Mouse (Mus musculus) liver, embryonic 11.5 days (tissue): ENCODE results near the gene Ttll1. TPM values are rescaled to one million over a fixed set of nuclear protein-coding genes. Genes with fewer than 3 reads are reported as not detected.
"Not testable (repeated sequence)": the region's sequence is repeated elsewhere in the genome, so short reads cannot be mapped to it uniquely, and the experiment has no call there.

ENCODE experiments used
- ATAC-seq: fragments of 200-750 bp; cut with Nextera tagmentation; replicated peaks from 2 replicates; pipeline ENCODE4 v1.8.0; 2017; ENCODE audit warnings: moderate number of reproducible peaks, mild to moderate bottlenecking, moderate TSS enrichment, moderate library complexity; ENCODE audit not compliant: low FRiP score
- DNase-seq: peaks from one replicate; pipeline ENCODE4 v3.0.0-alpha.2; 2017; ENCODE audit warnings: low spot score
- H3K27ac ChIP-seq: fragments of 300-500 bp; sonication (generic); 2 replicates; pipeline ENCODE4 v1.5.1; 2014; ENCODE audit warnings: mild to moderate bottlenecking, low read depth, low read length, control low read depth
- H3K27me3 ChIP-seq: fragments of 300-500 bp; sonication (generic); replicated peaks from 2 replicates; pipeline ENCODE4 v1.6.1; 2014; ENCODE audit warnings: low read length, mixed read lengths; ENCODE audit not compliant: control insufficient read depth, insufficient read depth
- H3K36me3 ChIP-seq: fragments of 300-500 bp; sonication (generic); 2 replicates; pipeline ENCODE4 v1.6.1; 2014; ENCODE audit warnings: mild to moderate bottlenecking, low read length, moderate library complexity, mixed read lengths; ENCODE audit not compliant: control insufficient read depth, insufficient read depth
- H3K4me1 ChIP-seq: fragments of 300-500 bp; sonication (generic); replicated peaks from 2 replicates; pipeline ENCODE4 v1.6.1; 2014; ENCODE audit warnings: low read length, mixed read lengths; ENCODE audit not compliant: control insufficient read depth, insufficient read depth
- H3K4me2 ChIP-seq: fragments of 300-500 bp; sonication (generic); 2 replicates; pipeline ENCODE4 v1.6.1; 2014; ENCODE audit warnings: mild to moderate bottlenecking, control low read depth, moderate library complexity
- H3K4me3 ChIP-seq: fragments of 300-500 bp; sonication (generic); 2 replicates; pipeline ENCODE4 v1.5.1; 2014; ENCODE audit warnings: low read depth, low read length, control low read depth
- H3K9ac ChIP-seq: fragments of 300-500 bp; sonication (generic); 2 replicates; pipeline ENCODE4 v1.6.1; 2014; ENCODE audit warnings: low read depth, low read length, control low read depth
- H3K9me3 ChIP-seq: fragments of 300-500 bp; sonication (generic); 2 replicates; pipeline ENCODE4 v1.6.1; 2016; ENCODE audit warnings: low read length, inconsistent platforms, mixed read lengths; ENCODE audit not compliant: control insufficient read depth
- WGBS: fragments of 180-500 bp; shearing (Covaris S2); extraction: QIAGEN DNeasy Blood & Tissue Kit; methylation state at CpG from one replicate; pipeline ENCODE4 v1.1.7; 2014; 5-methylcytosine and 5-hydroxymethylcytosine counted together
- polyA plus RNA-seq: library from polyadenylated mRNA; unstranded; fragments of >200 nt; fragmentation: Nextera tagmentation; extraction: Ambion mirVana; gene quantifications from 2 replicates; pipeline ENCODE4 v1.2.1, GENCODE M21; 2014

The Ttll1 gene
- polyA plus RNA-seq, 1 experiment from 2014 or later = 14.5 TPM

- Histone ChIP-seq H3K27me3 (no peaks in the 10 kb centered on the region), H3K4me2 (no peak overlapping the region), H3K36me3 (no peaks in the 10 kb centered on the region), H3K4me1 (0 out of 2 replicates have a peak, but pooled peaks cover 3% of the 10 kb centered on the region), H3K27ac (no peak overlapping the region), H3K9me3 (no peaks in the 10 kb centered on the region), H3K4me3 (no peak overlapping the region), H3K9ac (no peak overlapping the region)
- DNase-seq (no peak), ATAC-seq (no peak)
- 64% methylated on average over 5 of the region's 5 CpGs for WGBS
These were observed 4.3 kb upstream of the Ttll1 start for GRCm38 (mm10) chr15:83515018-83515417.

DNA sequence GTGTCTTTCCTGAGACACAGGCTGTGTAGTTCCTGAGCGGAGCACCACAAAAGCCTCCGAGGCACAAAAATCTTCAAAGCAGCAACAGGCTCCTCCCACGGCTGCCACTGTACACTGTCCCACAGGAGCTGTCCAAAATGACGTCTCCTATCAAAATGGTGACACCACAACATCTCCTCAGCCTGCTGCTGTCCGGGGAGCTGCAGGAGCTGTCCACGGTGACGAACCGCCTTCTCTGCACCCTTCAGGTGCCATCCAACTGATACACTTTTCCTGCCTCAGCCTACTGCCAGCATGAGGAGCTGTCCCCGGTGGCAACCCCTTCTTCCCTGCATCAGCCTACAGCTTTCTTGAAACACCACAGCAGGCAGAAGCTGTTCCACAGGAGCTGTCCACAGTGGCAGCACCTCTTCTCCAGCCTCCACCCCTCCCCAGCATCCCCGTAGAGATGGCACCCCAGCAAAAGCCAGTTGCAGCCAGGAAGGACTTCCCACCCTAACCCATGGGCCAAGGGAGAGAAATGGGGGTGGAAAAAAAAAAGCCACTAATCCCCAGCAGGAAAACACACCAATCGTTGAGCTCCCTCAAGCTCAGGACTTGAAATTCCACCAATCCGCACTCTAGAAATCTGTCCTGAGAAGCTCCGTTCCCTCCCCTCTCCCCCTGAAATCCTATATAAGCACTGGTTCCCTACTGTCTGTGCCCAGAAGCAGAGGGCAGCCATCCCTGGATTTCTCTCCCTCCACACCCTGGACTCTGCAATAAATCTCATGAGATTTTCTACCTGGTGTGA, 2.0 kb upstream of the Ttll1 start:
- H3K9ac ChIP-seq = no peak overlapping the region
- no peak overlapping the region for H3K27ac ChIP-seq
- no peaks in the 10 kb centered on the region for H3K9me3 ChIP-seq
- WGBS = 55% methylated on average over 13 of the region's 13 CpGs
- H3K4me2 ChIP-seq = no peak overlapping the region
- DNase-seq (no peak), ATAC-seq (no peak)
- no peak overlapping the region for H3K4me3 ChIP-seq
- no peaks in the 10 kb centered on the region for H3K27me3 ChIP-seq
- no peaks in the 10 kb centered on the region for H3K36me3 ChIP-seq
- 0 out of 2 replicates have a peak, but pooled peaks cover 3% of the 10 kb centered on the region for H3K4me1 ChIP-seq

GRCm38 (mm10) chr15:83509950-83510804, 516 bp downstream of the Ttll1 start:
- ATAC-seq (peak; percentile 55; the same call in 1 of the 2 replicates), DNase-seq (no peak)
- H3K36me3 ChIP-seq = no peaks in the 10 kb centered on the region
- H3K4me1 ChIP-seq = 0 out of 2 replicates have a peak, but pooled peaks cover 3% of the 10 kb centered on the region
- WGBS = 28% methylated on average over 17 of the region's 17 CpGs
- H3K27ac ChIP-seq = peak overlapping the region; percentile 35; the same call in 1 of the 2 replicates
- H3K9ac ChIP-seq = peak overlapping the region; percentile 62
- H3K27me3 ChIP-seq = no peaks in the 10 kb centered on the region
- peak overlapping the region; percentile 89 for H3K4me2 ChIP-seq
- peak overlapping the region; percentile 62 for H3K4me3 ChIP-seq
- no peaks in the 10 kb centered on the region for H3K9me3 ChIP-seq

DNA sequence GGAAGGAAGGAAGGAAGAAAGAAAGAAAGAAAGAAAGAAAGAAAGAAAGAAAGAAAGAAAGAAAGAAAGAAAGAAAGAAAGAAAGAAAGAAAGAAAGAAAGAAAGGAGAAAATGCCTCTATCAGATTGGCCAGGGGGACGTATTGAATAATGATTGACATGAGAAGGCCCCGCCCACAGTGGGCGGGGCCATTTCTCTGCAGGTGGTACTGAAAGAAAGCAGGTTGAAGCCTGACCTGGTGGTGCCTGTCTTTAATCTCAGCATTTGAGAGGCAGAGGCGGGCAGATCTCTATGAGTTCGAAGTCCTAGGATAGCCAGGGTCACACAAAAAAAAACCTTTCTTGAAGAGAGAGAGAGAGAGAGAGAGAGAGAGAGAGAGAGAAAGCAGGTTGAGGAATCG, 9.2 kb downstream of the Ttll1 start:
- not testable (repeated sequence) for H3K9ac ChIP-seq, H3K4me2 ChIP-seq, H3K9me3 ChIP-seq, H3K27ac ChIP-seq, DNase-seq, H3K27me3 ChIP-seq, ATAC-seq, H3K4me3 ChIP-seq, H3K36me3 ChIP-seq, H3K4me1 ChIP-seq
- WGBS = 62% methylated on average over 6 of the region's 6 CpGs

DNA sequence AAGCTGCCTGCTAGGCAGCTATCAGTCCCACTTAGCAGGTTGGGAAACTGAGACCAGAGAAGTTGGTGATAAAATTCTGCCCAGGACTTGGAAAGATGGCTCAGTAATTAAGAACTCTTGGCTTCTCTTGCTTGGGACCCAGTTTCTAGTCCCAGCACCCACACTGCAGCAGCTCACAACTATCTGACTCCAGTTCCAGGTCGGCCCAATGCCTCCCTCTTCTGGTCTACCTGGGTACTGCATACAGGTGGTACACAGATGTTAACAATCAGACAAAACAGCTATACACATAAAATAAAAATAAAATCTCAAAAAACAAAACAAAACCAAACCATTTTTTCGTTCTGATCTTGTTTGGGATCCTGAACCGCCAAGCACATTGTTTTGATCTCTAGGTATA, 10.3 kb downstream of the Ttll1 start:
- DNase-seq (no peak), ATAC-seq (no peak)
- H3K9ac ChIP-seq = no peak overlapping the region
- no peaks in the 10 kb centered on the region for H3K9me3 ChIP-seq
- H3K4me2 ChIP-seq = no peak overlapping the region
- H3K36me3 ChIP-seq = no peaks in the 10 kb centered on the region
- H3K4me1 ChIP-seq = peaks cover 3% of the 10 kb centered on the region; the same call in 1 of the 2 replicates
- no peak overlapping the region for H3K4me3 ChIP-seq
- H3K27me3 ChIP-seq = no peaks in the 10 kb centered on the region
- H3K27ac ChIP-seq = no peak overlapping the region
- WGBS = 51% methylated on average over 3 of the region's 3 CpGs

DNA sequence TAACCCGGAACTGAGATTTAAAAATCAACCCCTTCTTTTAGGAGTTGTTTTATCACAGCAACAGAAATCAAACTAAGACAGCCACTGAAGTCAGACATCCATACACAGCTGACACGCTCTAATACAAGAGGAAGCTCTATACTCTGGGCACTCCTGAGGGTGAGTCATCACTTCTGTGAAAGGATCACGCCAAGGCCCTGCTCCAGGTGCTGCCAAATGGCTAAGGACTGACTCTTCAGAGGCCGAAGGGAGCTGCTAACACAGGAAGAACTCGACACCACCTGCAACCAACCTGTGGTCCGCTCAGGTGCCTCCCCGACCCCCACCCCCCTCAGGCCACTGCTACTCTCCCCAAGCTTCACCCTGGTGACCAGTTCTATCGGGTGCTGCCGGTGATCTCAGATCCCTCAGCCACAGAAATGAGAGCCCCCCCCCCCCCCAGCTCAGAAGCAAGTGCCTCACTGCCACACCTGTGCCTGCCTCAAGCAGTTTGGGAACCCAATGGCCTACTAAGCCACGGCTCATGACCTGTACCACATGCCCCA, 11.4 kb downstream of the Ttll1 start:
- Histone ChIP-seq H3K4me2 (no peak overlapping the region), H3K9ac (no peak overlapping the region), H3K4me3 (no peak overlapping the region), H3K36me3 (no peaks in the 10 kb centered on the region), H3K27me3 (no peaks in the 10 kb centered on the region), H3K9me3 (no peaks in the 10 kb centered on the region), H3K4me1 (peaks cover 10% of the 10 kb centered on the region; the same call in 1 of the 2 replicates), H3K27ac (no peak overlapping the region)
- ATAC-seq = no peak
- DNase-seq = no peak
- WGBS = 80% methylated on average over 10 of the region's 10 CpGs

GRCm38 (mm10) chr15:83497299-83497698, 13.4 kb downstream of the Ttll1 start:
- DNase-seq (no peak), ATAC-seq (no peak)
- Histone ChIP-seq H3K4me1 (peaks cover 10% of the 10 kb centered on the region; the same call in 1 of the 2 replicates), H3K27ac (no peak overlapping the region), H3K9ac (no peak overlapping the region), H3K36me3 (no peaks in the 10 kb centered on the region), H3K27me3 (no peaks in the 10 kb centered on the region), H3K9me3 (no peaks in the 10 kb centered on the region), H3K4me2 (no peak overlapping the region), H3K4me3 (no peak overlapping the region)
- 90% methylated on average over 6 of the region's 6 CpGs for WGBS

DNA sequence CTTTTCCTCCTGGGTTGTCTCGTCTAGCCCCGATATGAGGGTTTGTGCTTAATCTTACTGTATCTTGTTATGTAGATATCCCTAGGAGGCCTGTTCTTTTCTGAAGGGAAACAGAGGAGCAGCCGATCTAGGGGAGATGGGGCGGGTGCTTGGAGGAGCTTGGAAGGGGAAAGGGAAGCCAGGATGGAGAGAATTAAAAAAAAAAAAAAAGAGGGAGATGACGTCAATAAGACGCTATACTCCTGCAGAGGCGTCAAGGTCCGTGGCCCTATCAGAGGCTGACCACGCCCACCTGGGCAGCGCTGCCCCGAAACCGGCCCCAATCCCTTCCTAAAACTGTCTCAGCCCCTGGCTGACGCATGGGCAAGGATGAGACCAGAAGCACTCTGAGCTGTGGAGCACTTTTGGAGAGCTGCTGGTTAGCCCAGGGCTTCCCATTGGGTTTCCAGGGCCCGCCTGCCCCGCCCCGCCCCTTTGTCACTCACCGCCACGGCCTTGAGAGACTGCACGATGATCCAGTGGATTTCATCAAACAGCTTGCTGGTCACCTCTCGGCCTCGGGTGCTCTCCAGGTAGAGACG, 14.8 kb downstream of the Ttll1 start:
- Histone ChIP-seq H3K4me2 (peak overlapping the region; percentile 48), H3K36me3 (no peaks in the 10 kb centered on the region; the same call in 1 of the 2 replicates), H3K4me1 (peaks cover 10% of the 10 kb centered on the region; the same call in 1 of the 2 replicates), H3K9ac (no peak overlapping the region), H3K27ac (no peak overlapping the region), H3K4me3 (peak overlapping the region; percentile 5; the same call in 1 of the 2 replicates), H3K27me3 (no peaks in the 10 kb centered on the region), H3K9me3 (no peaks in the 10 kb centered on the region)
- WGBS = 61% methylated on average over 22 of the region's 22 CpGs
- ATAC-seq (peak; percentile 49; the same call in 1 of the 2 replicates), DNase-seq (no peak)
